Mouse (Mus musculus) E14TG2a.4 (cell line): ENCODE results near the gene Mylk3.

Experiments used
- H3K27me3 ChIP-seq: 2 replicates; pipeline ENCODE4 v1.6.1; 2014; ENCODE audit warnings: low read length, control low read depth; ENCODE audit not compliant: insufficient read depth
- H3K36me3 ChIP-seq: 2 replicates; pipeline ENCODE4 v1.6.1; 2014; ENCODE audit warnings: low read length, control low read depth; ENCODE audit not compliant: insufficient read depth
- H3K4me1 ChIP-seq: replicated peaks from 2 replicates; pipeline ENCODE4 v1.6.1; 2014; ENCODE audit warnings: low read depth, low read length, control low read depth
- H3K4me3 ChIP-seq: replicated peaks from 2 replicates; pipeline ENCODE4 v1.5.1; 2014; ENCODE audit warnings: mild to moderate bottlenecking, low read length
- H3K9me3 ChIP-seq: 2 replicates; pipeline ENCODE4 v1.6.1; 2014; ENCODE audit warnings: low read length, control low read depth
- CTCF ChIP-seq: conservative IDR thresholded peaks from 2 replicates; pipeline ENCODE4 v1.5.1; 2014; ENCODE audit warnings: low read length
- NANOG ChIP-seq: IDR thresholded peaks from 2 replicates; pipeline ENCODE4 v1.6.1; 2014; ENCODE audit warnings: borderline replicate concordance, low read length, mixed read lengths
- POU5F1 ChIP-seq: IDR thresholded peaks from 2 replicates; pipeline ENCODE4 v1.6.1; 2014; ENCODE audit warnings: low read length, borderline replicate concordance

Mylk3 gene

GRCm38 (mm10) chr8:85286846-85287245, 99.3 kb downstream of the Mylk3 start:
- no peaks in the 10 kb centered on the region for H3K9me3 ChIP-seq
- no peak overlapping the region for H3K4me3 ChIP-seq
- H3K36me3 ChIP-seq = peaks cover 81% of the 10 kb centered on the region
- H3K4me1 ChIP-seq = peaks cover 8% of the 10 kb centered on the region; the same call in 1 of the 2 replicates
- TF ChIP-seq NANOG (no peak), POU5F1 (no peak), CTCF (no peak)
- no peaks in the 10 kb centered on the region for H3K27me3 ChIP-seq
